Mouse (Mus musculus) lung, postnatal 10 days (tissue): ENCODE data around the gene Mrpl55.

Experiments
- DNase-seq: peaks from one replicate; pipeline ENCODE4 v3.0.0; 2021

Mrpl55 gene

DNA sequence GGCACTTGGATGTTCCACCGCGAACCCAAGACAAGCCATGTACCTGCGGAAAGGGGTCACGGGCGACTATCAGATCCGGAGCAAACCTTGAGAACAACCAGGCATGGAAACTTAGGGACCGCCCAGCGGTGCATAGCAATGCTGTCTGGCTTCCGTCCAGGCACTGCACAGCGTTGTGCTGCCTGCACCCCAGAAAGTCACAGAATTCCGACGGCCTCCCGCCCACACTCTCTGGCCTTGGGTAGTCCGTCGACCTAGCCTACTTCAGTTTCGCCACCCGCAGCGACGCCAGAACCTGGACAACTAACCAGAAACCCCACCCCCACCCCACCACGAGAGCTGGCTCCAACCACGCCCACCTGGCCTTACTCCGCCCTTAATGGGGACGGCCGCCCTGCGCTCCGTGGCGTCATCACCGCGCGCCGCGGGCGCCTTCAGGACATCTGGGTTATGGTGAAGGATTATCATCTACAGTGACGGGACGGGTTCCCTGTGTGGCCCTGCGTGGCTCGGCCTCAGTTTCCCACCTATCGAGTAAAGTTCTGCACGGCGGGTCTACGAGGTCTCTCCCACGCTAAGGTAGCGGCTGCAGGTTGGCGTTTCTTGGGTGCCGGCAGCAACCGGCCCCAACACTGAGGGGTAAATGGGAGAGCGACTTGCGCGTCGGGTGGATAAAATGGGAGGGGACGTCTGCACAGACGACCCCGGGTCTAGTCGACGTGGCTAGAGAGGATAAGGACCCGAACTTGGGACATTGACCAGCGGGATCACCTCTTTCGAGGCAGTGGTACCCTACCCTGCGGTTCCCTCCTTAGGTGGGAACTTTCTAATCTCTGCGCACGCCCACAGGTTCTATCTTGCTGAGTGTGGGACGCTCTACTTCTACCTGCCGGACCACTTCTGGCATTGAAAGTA, at the start of gene Mrpl55:
Gene Mrpl55, plus strand, starts transcription at position 406 of the 915 bp plus-strand sequence.
- peak; percentile 97 for DNase-seq

DNA sequence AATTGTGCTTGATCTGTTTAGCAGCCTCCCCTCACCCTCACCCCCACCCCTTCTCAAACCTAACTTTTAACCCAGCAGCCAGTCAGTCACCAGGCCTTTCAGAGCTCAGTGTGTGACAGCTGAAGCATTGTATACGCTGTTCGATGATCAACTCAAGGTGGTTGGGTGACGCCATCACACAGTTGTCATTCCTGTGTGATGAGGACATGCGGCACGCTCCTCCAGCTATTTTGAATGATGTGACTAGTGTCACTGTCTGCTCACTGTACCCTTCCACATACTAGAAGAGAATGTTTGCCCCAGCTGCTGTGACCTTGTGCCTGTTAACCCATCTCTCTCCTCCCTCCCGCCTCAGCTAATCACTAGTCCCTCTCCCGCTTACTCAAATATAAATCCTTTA, 48.1 kb upstream of the Mrpl55 start:
- no peak for DNase-seq

DNA sequence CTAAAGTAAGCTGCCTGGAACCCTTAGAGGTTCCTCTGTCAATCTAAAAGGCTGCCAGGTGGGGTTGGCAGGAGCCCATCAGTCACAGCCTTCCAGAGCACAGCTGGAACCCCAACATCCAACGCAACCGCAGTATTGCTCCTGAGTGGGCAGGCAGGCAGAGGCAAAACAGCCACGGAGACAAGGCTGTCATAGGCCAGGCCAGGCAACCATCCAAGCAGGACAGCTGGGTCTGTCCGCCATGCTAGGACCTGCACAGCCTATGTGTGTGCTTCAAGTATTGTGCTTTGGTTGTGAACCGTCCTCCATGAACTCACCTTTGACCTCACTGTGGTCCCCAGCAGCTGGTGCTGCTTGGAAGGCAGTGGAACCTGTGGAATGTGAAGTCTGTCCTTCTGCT, 46.4 kb upstream of the Mrpl55 start:
- no peak for DNase-seq

DNA sequence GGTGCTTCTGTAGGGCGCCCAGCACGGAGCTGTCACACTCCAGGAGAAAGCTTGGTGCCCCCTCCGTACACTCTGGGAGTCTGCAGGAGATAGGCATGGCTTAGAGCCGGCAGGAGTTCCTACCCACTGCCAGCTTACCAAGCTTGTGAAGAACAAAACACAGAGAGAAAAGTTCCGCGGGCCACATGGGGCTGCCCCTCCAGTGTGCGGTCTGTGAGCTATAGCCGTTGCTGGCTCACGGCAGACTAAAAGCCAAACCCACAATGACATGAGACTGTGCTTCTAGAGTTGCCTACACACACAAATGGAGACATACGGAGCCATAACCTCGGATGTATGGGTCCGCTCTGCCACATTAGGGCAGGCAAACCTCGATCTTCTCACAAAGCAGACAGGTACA, 43.2 kb upstream of the Mrpl55 start:
- no peak for DNase-seq

DNA sequence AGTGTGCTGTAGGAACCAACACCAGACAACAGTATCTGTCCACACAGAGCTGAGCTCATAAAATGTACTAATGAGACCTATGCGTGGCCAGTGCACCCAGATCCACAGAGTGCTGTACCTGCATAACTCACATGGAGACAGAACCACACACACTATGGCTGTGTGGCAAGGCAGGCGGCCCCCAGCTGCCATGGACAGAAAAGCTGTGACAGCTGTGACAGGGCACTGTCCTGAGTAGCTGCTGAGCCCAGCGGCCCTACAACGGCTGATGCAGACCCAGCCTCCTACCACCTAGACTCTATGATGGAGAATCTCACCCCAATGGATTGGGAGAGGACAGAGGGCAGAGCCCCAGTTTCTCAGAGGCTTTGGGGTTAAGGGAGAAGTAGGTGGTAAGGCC, 42.7 kb upstream of the Mrpl55 start:
- DNase-seq: no peak

DNA sequence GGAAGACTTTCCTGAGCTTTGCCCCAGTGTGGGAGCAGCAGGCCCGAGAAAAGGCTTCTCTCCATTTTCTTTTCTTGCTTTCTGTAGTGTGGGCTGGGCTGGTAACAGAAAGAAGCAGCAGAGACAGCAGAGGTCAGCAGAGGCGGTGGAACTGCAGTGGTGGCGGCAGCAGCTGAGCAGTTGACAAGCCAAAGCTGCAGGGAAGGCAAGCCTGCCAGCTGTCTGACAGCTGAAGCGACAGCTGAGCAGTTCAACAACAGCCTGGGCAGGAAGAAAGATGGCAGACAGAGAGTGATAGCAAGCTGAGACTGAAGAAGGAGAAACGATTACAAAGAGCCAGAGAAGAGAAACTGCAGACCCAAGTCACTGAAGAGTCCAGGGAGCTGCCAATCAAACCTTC, 40.9 kb upstream of the Mrpl55 start:
- DNase-seq: peak; percentile 74

DNA sequence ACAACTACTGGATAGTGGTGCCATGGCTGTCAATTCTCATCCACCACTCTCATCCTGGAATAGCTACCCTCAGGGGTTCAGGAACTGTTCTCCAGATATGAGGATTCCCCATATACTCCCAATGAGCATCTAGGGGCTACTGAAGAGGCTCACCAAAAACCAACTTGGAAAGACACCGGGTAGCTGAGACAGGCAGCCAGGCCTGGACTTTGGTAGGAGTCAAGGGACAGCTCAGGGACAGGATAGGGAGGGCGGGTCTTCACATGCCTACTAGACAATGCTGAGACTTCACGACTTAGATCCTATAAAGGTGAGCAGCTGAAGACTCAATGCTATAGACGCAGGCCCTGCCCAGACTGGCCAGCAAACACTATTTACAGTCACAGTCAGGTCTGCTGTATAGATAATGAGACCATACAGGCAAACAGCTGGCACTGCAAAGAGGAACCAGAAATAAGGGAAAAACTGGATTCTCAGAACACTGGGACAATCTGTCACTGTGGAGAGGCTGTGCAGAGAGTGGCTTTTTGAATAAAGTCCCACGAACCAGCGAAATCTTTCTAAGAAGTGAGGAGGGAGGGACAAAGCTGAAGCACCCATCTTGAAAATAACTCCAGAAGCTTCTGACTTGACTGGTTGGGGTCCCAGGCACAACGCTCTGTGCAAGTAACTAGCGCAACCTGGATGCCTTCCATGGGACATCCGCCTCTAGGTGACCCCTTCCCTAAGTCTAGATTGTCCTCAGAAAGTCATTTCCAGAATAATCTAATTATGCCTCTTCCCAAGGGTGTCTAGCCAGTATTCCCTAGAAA, 39.6 kb upstream of the Mrpl55 start:
- DNase-seq: no peak

DNA sequence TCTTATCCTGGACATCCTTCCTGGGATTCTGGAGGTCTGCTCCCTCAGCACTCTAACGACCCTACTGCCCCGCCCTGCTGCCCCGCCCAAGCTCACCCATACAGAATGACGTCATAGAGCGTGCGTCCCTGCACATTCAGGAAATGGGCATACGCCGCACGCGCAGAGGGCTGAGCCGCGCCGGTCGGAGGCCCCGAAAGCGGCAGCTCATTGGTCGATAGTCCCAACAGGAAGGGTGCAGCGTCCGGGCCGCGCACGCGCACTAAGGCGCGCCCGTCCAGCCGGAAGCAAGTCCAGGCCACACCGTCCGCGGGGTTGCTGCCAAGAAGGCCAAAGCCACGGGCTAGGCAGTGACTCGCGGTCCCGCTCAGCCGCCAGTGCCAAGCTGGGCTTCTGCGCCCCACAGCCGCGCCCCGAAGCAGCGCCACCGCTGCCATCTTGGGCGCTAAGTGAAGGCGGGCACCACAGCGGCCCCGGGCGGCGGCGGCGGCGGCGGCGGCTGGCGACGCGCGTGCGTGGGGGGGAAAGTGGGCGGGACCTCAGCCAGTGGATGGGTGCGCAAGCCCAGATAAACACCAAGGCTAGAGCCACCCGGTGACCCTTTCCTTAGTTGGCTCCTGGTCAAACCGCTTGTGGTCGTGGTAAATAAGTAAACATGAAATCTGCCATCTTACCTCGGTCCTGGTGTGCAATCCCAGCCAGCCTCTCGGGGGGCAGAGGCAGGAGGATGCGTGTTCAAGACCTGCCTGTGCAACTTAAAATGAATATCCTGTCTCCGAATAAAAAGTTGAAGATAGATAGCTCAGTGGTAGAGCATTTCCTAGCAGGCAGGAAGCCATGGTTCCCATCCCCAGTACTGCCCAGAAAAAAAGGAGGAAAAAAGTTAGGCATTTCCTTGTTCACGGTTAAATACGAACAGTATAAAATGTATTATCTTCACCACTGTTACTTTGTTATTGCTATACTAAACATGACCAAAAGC, 38.7 kb upstream of the Mrpl55 start, which contains the start of gene Iba57:
Gene Iba57, minus strand, starts transcription at position 485 of the 982 bp plus-strand sequence.
- DNase-seq: peak; percentile 99

DNA sequence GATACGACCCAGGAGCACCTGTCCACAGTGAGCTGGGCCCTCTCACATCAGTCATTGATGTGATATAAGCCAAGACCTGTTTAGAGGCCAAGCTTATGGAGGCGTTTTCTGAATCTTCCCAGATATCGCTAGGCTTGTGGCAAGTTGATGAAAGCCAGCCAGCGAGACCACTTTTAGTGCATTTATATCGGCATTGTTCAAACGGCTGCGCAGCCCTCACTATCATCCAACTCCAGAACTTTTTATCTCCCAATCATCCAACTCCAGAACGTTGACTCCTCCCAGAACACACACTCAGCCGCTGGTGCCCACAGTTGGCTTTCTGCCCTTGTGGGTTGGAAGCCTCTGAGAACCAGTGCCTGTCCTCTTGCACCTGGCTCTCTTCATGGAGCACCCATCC, 37.9 kb upstream of the Mrpl55 start:
- no peak for DNase-seq

DNA sequence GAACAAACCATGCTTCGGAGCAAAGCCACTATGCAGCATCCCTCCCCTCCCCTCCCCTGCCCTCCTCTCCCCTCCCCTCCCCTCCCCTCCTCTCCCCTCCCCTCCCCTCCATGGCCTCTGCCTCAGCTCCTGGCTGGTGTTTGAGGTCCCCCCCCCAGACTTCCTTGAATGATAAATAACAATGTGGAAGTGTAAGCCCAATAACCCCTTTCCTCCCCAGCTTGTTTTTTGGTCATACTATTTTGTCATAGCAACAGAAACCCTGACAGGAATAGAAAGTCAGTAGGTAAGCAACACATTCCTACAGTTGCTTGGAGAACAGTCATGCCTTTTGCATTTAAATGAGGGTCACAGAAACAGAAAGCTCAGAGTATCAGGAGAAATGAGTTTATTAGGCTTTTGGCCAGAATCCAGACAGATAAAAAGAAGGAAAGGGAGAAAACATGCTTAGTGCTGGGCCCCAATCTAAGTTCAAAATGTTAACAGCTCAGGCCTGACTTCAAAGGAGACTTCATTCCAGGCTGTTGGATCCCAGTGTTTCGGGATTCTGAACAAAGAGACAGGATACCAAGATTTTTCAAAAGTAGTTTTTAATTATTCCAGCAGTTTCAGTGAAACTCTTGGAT, 36.6 kb upstream of the Mrpl55 start:
- DNase-seq: no peak

DNA sequence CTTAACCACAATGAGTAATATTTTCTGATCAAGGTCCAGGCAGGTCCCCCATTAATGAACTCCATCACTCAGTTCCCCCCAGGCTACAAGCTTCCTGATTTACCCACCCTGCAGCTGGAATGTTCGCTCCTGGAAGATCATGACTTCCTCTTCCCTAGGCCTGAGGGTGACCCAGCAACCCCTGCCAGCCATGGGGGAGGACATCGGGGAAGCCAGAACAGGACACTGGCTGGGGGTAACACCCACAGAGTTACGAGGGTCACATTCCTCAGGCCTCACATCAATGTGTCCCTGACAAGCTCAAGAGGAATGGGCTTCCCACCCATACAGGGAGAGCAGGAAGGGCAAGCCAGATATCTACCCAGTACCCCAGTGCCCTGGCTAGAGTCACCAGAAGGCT, 32.5 kb upstream of the Mrpl55 start:
- DNase-seq: peak; percentile 49

DNA sequence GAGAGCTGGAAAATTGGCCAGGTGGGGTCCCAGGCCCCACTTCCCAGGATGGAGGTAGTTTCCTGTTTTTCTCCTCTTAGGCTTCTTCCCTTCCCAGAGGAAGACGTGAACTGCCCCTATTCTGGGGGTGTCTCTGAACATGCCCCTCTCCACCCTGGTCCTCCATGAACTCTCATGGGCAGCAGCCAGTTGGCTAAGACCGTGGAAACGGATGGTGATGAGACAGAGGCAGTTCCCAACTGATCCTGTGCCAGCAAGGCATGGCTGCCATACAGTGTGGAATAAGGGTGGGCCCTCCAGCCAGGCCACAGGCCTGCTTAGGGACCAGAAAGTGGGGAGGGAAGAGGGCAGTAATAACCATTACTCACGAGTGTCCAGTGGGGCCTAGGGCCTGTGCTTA, 31.7 kb upstream of the Mrpl55 start:
- DNase-seq: peak; percentile 78

DNA sequence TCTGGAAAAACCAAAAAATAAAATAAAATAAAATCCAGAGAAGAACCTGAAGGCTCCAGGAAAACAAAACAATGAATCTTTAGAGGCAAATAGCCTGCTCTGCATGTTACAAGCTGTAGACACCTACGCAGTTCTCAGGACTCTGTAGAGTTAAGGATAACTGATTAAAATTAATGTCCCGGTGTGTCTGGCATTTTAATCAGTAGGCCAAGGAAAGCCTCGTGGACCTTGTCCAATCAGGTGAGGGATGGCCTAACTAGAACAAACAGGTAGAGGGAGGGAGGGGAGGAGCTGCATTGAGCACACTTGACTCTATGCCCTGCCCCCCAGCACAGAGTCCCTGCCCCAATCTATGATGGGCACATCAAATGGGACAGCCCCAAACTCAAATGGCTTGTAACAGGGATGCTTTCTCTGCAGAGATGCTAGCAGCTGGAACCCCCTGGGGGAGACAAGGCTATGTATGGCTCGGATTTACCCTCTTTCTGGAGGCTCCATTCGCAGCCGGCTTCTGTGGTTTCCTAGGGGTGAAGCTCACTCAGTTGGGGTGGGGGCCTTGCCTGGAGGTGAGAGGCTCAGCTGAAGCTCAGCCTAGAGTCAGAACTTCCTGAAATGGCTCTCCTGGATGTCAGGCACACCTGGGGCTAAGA, 28.0 kb upstream of the Mrpl55 start:
- no peak for DNase-seq

DNA sequence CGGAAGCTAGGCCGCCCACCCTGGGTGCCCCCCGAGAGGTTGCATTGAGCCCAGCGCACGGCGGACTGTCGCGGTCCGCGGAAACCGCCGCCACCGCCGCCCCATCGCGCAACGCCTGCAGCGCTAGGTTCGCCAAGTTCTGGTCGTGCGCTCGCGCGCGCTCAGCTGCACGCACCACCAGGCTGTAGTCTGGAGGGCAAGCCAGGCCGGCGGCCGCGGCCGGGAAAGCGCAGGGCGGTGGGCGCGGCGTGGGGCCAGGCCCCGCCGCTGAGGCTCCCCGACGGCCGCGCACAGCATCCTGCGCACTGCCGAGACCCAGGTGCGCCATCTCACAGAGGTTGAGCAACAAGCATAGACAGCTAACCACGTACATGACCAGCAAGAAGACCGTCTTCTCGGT, 25.8 kb upstream of the Mrpl55 start:
- DNase-seq: no peak

DNA sequence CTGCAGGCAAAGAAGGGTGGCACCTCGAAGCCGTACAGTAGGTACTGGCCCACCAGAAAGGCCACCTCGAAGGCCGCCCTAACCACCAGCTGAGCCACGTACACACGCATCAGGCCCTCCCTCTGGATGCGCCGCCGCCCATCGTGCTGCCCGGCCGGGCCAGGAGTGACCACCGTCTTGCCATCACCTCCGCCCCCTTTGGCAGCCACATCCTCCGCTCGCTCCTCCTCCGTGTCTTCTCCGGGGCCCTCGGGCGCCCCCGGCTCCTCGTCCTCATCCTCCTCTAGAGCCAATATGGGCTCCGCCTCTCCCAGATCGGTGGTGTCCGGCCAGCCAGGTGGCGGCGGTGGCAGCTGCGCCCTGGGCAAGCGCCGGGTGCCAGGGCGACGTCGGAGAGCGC, 25.4 kb upstream of the Mrpl55 start:
- peak; percentile 78 for DNase-seq

DNA sequence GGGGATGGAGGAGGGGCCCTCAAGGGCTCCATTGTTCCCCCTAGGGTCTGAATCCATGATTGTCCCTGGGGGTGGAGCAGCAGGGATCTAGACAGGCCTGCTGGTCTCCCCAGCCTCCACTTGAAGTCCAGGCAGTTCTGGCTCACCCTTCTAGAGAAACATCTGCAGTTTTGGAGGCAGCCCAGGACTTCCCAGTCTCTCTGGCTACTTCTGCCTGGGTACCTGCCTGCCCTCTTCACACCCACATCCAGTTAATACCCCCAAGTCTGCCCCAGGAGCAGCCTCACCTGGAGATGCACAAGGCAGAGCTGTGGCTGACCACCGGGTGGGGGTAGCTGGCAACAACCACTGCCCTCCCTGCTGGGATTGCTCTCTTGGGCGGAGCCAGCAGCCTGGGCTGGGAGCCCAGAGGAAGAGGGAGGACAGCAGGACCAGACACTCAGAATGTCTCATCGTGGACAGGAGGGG, 19.4 kb upstream of the Mrpl55 start, which contains the start of gene Gjc2:
Gene Gjc2, minus strand, starts transcription at position 350 of the 468 bp plus-strand sequence.
- DNase-seq: peak; percentile 83

DNA sequence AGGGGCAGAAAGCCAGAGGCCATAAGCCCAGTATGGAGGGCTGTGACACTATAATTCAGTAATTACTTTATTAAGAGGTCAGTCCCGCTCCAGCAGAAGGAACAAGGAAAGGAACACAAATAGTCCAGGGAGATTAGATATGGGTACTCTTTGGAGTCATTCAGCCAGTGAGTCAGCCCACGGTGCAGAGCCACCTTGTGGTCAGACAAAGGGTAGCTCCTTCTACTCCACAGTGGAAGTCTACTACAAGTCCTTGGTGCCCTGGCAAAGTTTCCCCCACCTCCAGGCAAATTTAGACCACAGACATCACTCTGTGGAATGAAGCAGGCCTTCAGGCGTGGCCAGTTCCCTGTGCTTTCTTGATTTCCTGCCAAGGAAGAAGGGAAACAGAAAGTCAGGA, 18.5 kb upstream of the Mrpl55 start:
- DNase-seq: peak; percentile 82

DNA sequence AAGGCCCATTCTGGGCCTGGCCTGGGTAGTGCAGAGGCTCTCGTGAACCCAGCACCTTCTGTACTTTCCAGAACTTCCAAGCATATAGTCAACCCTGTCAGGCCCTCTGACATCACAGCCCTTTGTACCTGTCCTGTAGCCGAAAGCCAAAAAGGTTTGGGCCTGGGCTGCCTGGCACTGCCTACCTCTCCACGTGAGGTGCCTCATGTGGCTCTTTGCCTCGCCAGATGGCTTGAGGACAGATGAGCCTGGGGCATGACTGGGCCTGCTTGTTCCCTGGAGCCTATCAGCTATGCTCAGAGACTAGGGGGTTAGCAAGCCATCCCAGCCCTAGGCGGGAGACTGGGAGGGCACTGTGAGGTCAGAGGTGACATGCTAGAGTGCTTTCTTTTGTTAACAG, 16.8 kb upstream of the Mrpl55 start:
- DNase-seq: no peak

DNA sequence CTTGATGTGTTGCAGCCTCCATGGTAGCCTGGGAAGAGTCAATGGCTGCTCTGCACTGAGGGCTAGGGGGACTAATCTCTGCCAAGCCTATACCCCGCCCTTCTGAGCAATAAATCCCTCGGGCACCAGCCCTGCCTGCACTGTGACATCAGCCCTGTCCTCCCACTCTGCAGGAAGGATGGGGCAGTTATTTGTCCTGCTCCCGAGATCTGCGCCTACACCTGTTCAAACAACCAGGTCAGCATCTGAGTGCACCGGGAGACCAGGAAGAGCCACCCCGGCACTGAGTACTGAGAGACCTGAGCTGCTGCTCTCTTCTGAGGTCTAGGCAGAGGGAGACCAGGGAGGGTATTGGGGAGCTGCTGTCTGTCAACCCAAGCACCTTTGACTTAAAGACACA, 14.6 kb upstream of the Mrpl55 start:
- DNase-seq: no peak

DNA sequence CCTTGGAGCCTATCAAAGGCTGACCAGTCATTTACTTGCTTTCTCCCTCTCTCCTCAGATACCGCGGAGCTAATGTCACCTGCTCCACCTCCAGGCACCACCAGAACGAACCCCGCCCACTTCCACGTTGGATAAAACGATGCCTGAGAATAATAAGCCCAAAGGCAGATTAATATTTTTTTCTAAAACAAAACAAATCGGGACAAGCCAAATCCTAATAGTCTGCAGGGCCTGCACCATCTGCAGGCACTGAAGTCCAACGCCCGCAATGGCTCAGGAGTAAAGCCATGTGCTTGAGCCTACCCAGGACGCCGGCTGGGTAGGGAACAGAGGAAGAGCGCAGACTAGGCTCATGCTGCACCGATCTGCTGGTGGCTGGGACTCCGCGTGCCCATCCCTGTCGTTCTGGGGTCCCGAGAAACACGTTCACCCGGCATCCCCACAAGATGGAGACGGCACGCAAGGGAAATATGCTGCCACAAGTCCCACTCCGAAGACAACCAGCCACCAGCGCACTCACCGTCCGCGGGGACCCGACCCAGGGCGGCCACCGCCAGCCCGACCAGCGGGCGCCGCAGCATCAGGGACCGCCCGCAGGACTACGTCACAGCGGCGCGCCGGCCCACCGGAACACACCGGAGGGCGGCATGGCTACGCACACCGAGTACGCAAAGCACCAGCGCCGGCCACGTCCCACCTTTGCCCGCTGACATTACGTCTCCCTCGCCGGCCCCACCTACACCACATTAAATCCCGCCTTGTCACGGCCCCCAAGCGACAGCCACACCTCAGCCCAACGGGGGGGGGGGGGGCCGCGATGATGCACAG, 10.8 kb upstream of the Mrpl55 start:
- DNase-seq: peak; percentile 94

DNA sequence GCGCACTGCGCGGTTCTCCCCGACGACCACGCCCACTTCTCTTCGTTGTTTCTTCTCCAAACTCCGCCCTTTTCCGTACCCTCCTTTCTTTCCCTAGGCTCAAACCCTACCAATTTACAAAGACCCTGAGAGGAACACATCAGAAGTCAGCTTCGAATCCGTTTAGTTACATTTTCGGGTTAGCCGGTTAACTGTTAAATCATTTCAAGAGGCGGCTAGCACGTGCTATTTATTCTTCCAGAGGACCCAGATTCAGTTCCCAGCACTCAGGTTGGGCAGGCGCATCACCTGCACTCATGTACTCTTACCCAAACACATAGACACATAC, 10.3 kb upstream of the Mrpl55 start, which contains the start of gene Guk1:
Gene Guk1, minus strand, starts transcription at position 154 of the 328 bp plus-strand sequence.
- no peak for DNase-seq
